Mouse (Mus musculus) heart, adult 2 months (tissue): ENCODE results near the gene Pelo.

Source experiments
- CTCF ChIP-seq: fragments of 200-600 bp; IDR thresholded peaks from 2 replicates; pipeline ENCODE4 v1.8.1; 2022; ENCODE audit warnings: antibody characterized with exemption, mild to moderate bottlenecking, moderate library complexity
- EP300 ChIP-seq: fragments of 200-500 bp; IDR thresholded peaks from 2 replicates; pipeline ENCODE4 v1.6.1; 2011; ENCODE audit warnings: low read depth, low read length, control low read depth; ENCODE audit not compliant: insufficient read depth
- POLR2A ChIP-seq: fragments of 200-500 bp; IDR thresholded peaks from 2 replicates; pipeline ENCODE4 v1.6.1; 2011; ENCODE audit warnings: mild to moderate bottlenecking, low read depth, low read length, control low read depth; ENCODE audit not compliant: insufficient read depth

DNA sequence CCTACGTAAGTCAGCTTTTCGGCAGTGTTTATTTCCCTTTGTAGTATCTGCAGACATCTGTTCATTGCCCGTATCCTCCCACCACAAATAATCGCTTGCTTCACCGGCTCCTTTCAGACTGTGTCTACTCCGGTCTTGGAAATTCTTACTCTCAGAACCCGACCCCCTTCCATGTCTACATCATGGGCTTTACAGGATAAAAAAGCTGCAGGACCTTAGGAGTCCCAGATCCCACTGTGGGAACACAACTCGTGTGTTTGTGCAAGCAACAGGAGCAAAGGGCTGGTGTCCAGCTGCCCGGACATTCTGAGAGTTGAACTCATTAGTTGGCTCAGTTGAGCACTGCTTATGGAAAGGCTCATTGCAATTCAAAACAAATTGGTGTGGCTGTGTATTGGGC is 35.2 kb downstream of the Pelo start:
- TF ChIP-seq CTCF (no peak), EP300 (no peak), POLR2A (no peak)
